Mouse (Mus musculus) hindbrain, postnatal 0 days (tissue): Measurements from ENCODE around the gene Trappc6a. TPM values are rescaled to one million over a fixed set of nuclear protein-coding genes. Genes with fewer than 3 reads are reported as not detected.

Source experiments
- ATAC-seq: fragments of 200-750 bp; cut with Nextera tagmentation; 2 replicates; pipeline ENCODE4 v1.8.0; 2017; ENCODE audit warnings: mild to moderate bottlenecking, moderate TSS enrichment, moderate library complexity
- DNase-seq: peaks from one replicate; pipeline ENCODE4 v3.0.0-alpha.2; 2015; ENCODE audit warnings: low spot score
- H3K27ac ChIP-seq: fragments of 300-500 bp; sonication (generic); 2 replicates; pipeline ENCODE4 v1.5.1; 2014; ENCODE audit warnings: mild to moderate bottlenecking
- H3K27me3 ChIP-seq: fragments of 300-500 bp; sonication (generic); 2 replicates; pipeline ENCODE4 v1.6.1; 2014; ENCODE audit warnings: low read length, mixed read lengths; ENCODE audit not compliant: insufficient read depth
- H3K36me3 ChIP-seq: fragments of 300-500 bp; sonication (generic); 2 replicates; pipeline ENCODE4 v1.6.1; 2014; ENCODE audit warnings: low read length, mixed read lengths; ENCODE audit not compliant: insufficient read depth
- H3K4me1 ChIP-seq: fragments of 300-500 bp; sonication (generic); 2 replicates; pipeline ENCODE4 v1.6.1; 2014; ENCODE audit warnings: antibody characterized with exemption, low read length, mixed read lengths; ENCODE audit not compliant: insufficient read depth
- H3K4me2 ChIP-seq: fragments of 300-500 bp; sonication (generic); 2 replicates; pipeline ENCODE4 v1.6.1; 2014; ENCODE audit warnings: low read depth, mild to moderate bottlenecking, low read length, moderate library complexity, mixed read lengths
- H3K4me3 ChIP-seq: fragments of 300-500 bp; sonication (generic); 2 replicates; pipeline ENCODE4 v1.5.1; 2014; ENCODE audit warnings: low read length
- H3K9ac ChIP-seq: fragments of 300-500 bp; sonication (generic); replicated peaks from 2 replicates; pipeline ENCODE4 v1.6.1; 2014; ENCODE audit warnings: mild to moderate bottlenecking, low read length, moderate library complexity, mixed read lengths
- H3K9me3 ChIP-seq: fragments of 300-500 bp; sonication (generic); 2 replicates; pipeline ENCODE4 v1.6.1; 2016; ENCODE audit warnings: low read length, mixed read lengths
- CTCF ChIP-seq: IDR thresholded peaks from 2 replicates; pipeline ENCODE4 v1.5.1; 2016; ENCODE audit warnings: antibody characterized with exemption, control low read depth, low read depth
- WGBS: fragments of 180-500 bp; shearing (Covaris S2); extraction: QIAGEN DNeasy Blood & Tissue Kit; methylation state at CpG from one replicate; pipeline ENCODE4 v1.1.7; 2014; 5-methylcytosine and 5-hydroxymethylcytosine counted together
- polyA plus RNA-seq: library from polyadenylated mRNA; unstranded; fragments of >200 nt; fragmentation: Nextera tagmentation; extraction: Ambion mirVana; gene quantifications from 2 replicates; pipeline ENCODE4 v1.2.1, GENCODE M21; 2015
- total RNA-seq: library from RNA; depleted of rRNA; stranded (reverse); fragments of >200 nt; gene quantifications from 2 replicates; pipeline ENCODE4 v1.2.3, GENCODE M21; 2014

The Trappc6a gene
- total and polyA plus RNA-seq, 2 experiments from 2014 or later: 42.8 to 46.5 TPM

GRCm38 (mm10) chr7:19534676-19535075 lies 26.5 kb downstream of the Trappc6a start:
- H3K4me2 ChIP-seq: no peak overlapping the region
- no peak overlapping the region for H3K9ac ChIP-seq
- H3K36me3 ChIP-seq: peaks cover 42% of the 10 kb centered on the region
- TF ChIP-seq CTCF: no peak
- DNase-seq (no peak), ATAC-seq (no peak)
- H3K4me1 ChIP-seq: no peaks in the 10 kb centered on the region
- H3K27ac ChIP-seq: no peak overlapping the region
- H3K27me3 ChIP-seq: no peaks in the 10 kb centered on the region
- H3K4me3 ChIP-seq: no peak overlapping the region
- 95% methylated on average over 10 of the region's 10 CpGs for WGBS
- H3K9me3 ChIP-seq: no peaks in the 10 kb centered on the region

DNA sequence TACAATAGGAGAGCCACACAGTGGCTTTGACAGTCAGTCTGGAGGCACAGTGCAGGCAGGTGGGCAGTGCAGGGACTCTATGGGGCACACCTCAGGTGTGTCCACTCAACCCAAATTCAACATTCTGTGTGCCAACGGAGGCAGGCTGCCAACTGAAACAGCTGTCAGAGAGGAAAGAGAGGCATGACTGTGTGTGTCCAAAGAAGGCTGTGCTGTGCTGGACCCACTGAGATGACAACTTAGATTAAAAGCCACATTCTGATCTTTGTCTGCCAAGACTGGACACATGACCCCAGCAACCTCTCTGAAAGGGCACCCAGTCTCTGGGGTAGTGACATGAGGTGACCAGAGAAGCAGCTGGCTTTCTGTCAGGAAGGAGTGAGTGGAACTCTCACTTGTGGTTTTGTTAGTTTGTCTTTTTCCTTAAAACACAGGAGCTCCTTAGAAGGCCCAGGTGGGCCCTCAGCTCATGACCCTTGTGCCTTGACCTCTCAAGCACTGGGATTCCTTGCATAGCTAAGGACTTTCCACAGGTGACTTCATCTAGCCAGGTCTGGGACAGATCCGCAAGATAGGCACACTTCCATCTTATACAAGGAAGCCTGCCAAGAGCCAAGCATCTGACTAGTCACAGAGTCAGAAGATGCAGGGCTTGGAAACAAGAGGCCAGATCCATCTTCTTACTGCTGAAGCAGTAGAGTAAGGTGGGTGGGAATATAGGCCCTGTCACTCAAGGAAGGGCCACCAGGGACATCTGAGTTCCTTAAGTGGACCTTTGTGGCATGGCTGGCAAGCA lies 32.8 kb downstream of the Trappc6a start:
- Histone ChIP-seq H3K9ac (no peak overlapping the region), H3K27me3 (no peaks in the 10 kb centered on the region), H3K4me1 (peaks cover 19% of the 10 kb centered on the region), H3K9me3 (no peaks in the 10 kb centered on the region), H3K27ac (no peak overlapping the region), H3K4me2 (no peak overlapping the region), H3K4me3 (no peak overlapping the region), H3K36me3 (no peaks in the 10 kb centered on the region)
- 62% methylated on average over 2 of the region's 2 CpGs for WGBS
- ATAC-seq (no peak), DNase-seq (no peak)
- TF ChIP-seq CTCF: no peak

DNA sequence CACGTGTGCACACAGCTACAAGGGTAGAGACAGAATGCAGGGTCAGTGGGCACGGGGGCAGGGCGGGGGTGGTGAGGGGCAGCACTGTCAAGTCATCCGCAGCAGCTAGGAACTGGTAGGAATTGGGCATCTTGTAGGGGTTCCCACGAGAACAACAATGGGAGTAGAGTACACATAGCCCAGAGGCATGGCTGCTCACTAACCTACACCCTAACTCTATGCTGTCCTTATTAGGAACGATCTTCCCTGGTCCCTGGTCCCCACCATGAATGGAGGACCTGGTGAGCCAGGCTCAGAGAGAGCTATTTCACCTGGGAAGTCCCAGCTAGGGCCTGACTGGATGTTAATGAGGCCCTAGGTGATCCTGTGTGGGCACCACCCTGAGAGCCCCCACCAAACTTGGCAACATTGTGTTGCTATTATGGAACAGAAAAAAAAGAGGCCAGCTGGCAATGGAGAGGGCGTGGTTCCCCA lies 33.5 kb downstream of the Trappc6a start:
- H3K9me3 ChIP-seq: no peaks in the 10 kb centered on the region

GRCm38 (mm10) chr7:19542155-19542691 lies 34.0 kb downstream of the Trappc6a start:
- WGBS: 36% methylated on average over 8 of the region's 8 CpGs
- H3K4me2 ChIP-seq: no peak overlapping the region
- TF ChIP-seq CTCF: no peak
- H3K4me1 ChIP-seq: peaks cover 19% of the 10 kb centered on the region
- no peaks in the 10 kb centered on the region for H3K36me3 ChIP-seq
- H3K9ac ChIP-seq: no peak overlapping the region
- H3K27me3 ChIP-seq: no peaks in the 10 kb centered on the region
- DNase-seq (peak; percentile 80), ATAC-seq (peak; percentile 95)
- no peaks in the 10 kb centered on the region for H3K9me3 ChIP-seq
- peak overlapping the region; percentile 64; the same call in 1 of the 2 replicates for H3K27ac ChIP-seq
- no peak overlapping the region for H3K4me3 ChIP-seq

More for the DNA sequence above, 33.5 kb downstream of the Trappc6a start:
- H3K4me1 ChIP-seq: peaks cover 19% of the 10 kb centered on the region
- no peak for TF ChIP-seq CTCF
- ATAC-seq (no peak; the same call in 1 of the 2 replicates), DNase-seq (no peak)
- peak overlapping the region; percentile 64 for H3K27ac ChIP-seq
- H3K4me3 ChIP-seq: no peak overlapping the region
- WGBS: 51% methylated on average over 7 of the region's 7 CpGs
- H3K4me2 ChIP-seq: no peak overlapping the region
- H3K27me3 ChIP-seq: no peaks in the 10 kb centered on the region
- H3K36me3 ChIP-seq: no peaks in the 10 kb centered on the region
- no peak overlapping the region for H3K9ac ChIP-seq

DNA sequence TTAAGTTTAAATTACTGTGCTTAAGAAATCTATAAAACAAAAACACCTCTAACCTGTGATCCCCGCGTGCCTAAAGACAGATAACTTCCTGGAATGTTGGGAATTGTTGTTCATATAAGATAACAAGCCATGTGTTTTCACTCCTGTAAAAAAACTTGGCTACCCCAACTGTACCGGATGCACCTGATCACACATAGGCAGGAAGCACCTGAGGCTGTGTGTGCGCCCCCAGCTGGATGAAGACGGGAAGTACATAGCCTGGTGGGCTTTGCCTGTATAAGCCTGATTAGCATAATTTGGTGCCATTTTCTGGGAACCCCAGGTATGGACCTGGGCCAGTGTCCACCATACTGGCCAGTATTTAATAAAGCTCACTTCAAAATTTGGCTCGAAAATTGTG lies 35.4 kb downstream of the Trappc6a start:
- WGBS: 59% methylated on average over 6 of the region's 6 CpGs
- Histone ChIP-seq H3K27me3 (no peaks in the 10 kb centered on the region), H3K4me3 (no peak overlapping the region), H3K4me1 (peaks cover 19% of the 10 kb centered on the region), H3K9me3 (no peaks in the 10 kb centered on the region), H3K9ac (no peak overlapping the region), H3K36me3 (no peaks in the 10 kb centered on the region), H3K27ac (no peak overlapping the region), H3K4me2 (no peak overlapping the region)
- peak; percentile 66 for TF ChIP-seq CTCF
- DNase-seq: no peak
- no peak for ATAC-seq

DNA sequence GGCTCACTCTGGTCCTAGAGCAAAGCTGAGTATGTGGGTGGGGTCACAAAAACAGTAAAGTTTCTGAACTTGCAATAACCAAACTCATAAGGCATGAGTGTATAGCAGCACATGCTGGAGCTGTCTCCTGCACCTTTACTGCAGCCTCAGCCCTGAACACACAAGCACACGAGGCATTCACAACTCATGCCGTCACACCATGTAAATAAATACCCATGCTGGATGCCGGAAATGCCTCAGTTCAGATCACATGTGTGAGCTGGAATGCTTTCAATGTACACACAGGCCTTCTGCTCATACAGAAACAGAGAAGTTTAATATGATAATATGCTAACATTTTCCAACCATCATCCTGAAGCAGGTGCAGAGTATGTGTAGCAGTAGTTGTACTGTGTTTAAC lies 37.8 kb downstream of the Trappc6a start:
- no peak for ATAC-seq
- no peak for TF ChIP-seq CTCF
- 60% methylated on average over 3 of the region's 3 CpGs for WGBS

GRCm38 (mm10) chr7:19547344-19547969 lies 39.3 kb downstream of the Trappc6a start:
- DNase-seq (no peak), ATAC-seq (no peak)
- Histone ChIP-seq H3K4me3 (no peak overlapping the region), H3K4me2 (no peak overlapping the region), H3K36me3 (no peaks in the 10 kb centered on the region), H3K4me1 (peaks cover 5% of the 10 kb centered on the region), H3K27me3 (no peaks in the 10 kb centered on the region), H3K9ac (no peak overlapping the region), H3K9me3 (no peaks in the 10 kb centered on the region), H3K27ac (no peak overlapping the region)
- TF ChIP-seq CTCF: no peak
- WGBS: 41% methylated on average over 2 of the region's 2 CpGs

More for the DNA sequence above, 37.8 kb downstream of the Trappc6a start:
- H3K4me3 ChIP-seq: no peak overlapping the region
- H3K36me3 ChIP-seq: no peaks in the 10 kb centered on the region
- no peak overlapping the region for H3K4me2 ChIP-seq
- no peaks in the 10 kb centered on the region for H3K9me3 ChIP-seq
- H3K27ac ChIP-seq: no peak overlapping the region
- H3K9ac ChIP-seq: no peak overlapping the region
- no peak for DNase-seq
- H3K27me3 ChIP-seq: no peaks in the 10 kb centered on the region
- peaks cover 19% of the 10 kb centered on the region for H3K4me1 ChIP-seq
